Mouse (Mus musculus) kidney, embryonic 14.5 days (tissue): ENCODE measurements around the gene Gja5. TPM values are rescaled to one million over a fixed set of nuclear protein-coding genes. Genes with fewer than 3 reads are reported as not detected.
A peak's percentile ranks its signal among the peaks of the same experiment; 100 is the strongest.

Experiments used
- ATAC-seq: fragments of 200-750 bp; cut with Nextera tagmentation; 2 replicates; pipeline ENCODE4 v1.8.0; 2017; ENCODE audit warnings: moderate number of reproducible peaks, mild to moderate bottlenecking, moderate TSS enrichment, moderate library complexity; ENCODE audit not compliant: low FRiP score, low TSS enrichment
- H3K27ac ChIP-seq: fragments of 300-500 bp; sonication (generic); 2 replicates; pipeline ENCODE4 v1.5.1; 2014; ENCODE audit warnings: low read depth, mild to moderate bottlenecking, low read length, moderate library complexity, mixed read lengths
- H3K27me3 ChIP-seq: fragments of 300-500 bp; sonication (generic); 2 replicates; pipeline ENCODE4 v1.6.1; 2014; ENCODE audit warnings: mild to moderate bottlenecking, low read length; ENCODE audit not compliant: control insufficient read depth, insufficient read depth
- H3K36me3 ChIP-seq: fragments of 300-500 bp; sonication (generic); 2 replicates; pipeline ENCODE4 v1.6.1; 2014; ENCODE audit warnings: low read length, mixed read lengths; ENCODE audit not compliant: control insufficient read depth, insufficient read depth
- H3K4me1 ChIP-seq: fragments of 300-500 bp; sonication (generic); 2 replicates; pipeline ENCODE4 v1.6.1; 2014; ENCODE audit warnings: low read length, mixed read lengths; ENCODE audit not compliant: control insufficient read depth, insufficient read depth
- H3K4me2 ChIP-seq: fragments of 300-500 bp; sonication (generic); replicated peaks from 2 replicates; pipeline ENCODE4 v1.6.1; 2014; ENCODE audit warnings: low read depth, mild to moderate bottlenecking, low read length
- H3K4me3 ChIP-seq: fragments of 300-500 bp; sonication (generic); 2 replicates; pipeline ENCODE4 v1.5.1; 2014; ENCODE audit warnings: mild to moderate bottlenecking, low read length
- H3K9ac ChIP-seq: fragments of 300-500 bp; sonication (generic); 2 replicates; pipeline ENCODE4 v1.6.1; 2014; ENCODE audit warnings: low read depth, mild to moderate bottlenecking, low read length, moderate library complexity
- H3K9me3 ChIP-seq: fragments of 300-500 bp; sonication (generic); 2 replicates; pipeline ENCODE4 v1.6.1; 2016; ENCODE audit warnings: low read length; ENCODE audit not compliant: control insufficient read depth
- WGBS: fragments of 180-500 bp; shearing (Covaris S2); extraction: QIAGEN DNeasy Blood & Tissue Kit; methylation state at CpG from one replicate; pipeline ENCODE4 v1.1.7; 2014; 5-methylcytosine and 5-hydroxymethylcytosine counted together
- polyA plus RNA-seq: library from polyadenylated mRNA; unstranded; fragments of >200 nt; fragmentation: Nextera tagmentation; extraction: Ambion mirVana; gene quantifications from 2 replicates; pipeline ENCODE4 v1.2.1, GENCODE M21; 2014

Gja5 gene
- polyA plus RNA-seq, 1 experiment from 2014 or later = 5.6 TPM

- Histone ChIP-seq H3K4me1 (no peaks in the 10 kb centered on the region), H3K9ac (no peak overlapping the region), H3K9me3 (peaks cover 3% of the 10 kb centered on the region; the same call in 1 of the 2 replicates), H3K4me2 (no peak overlapping the region), H3K36me3 (no peaks in the 10 kb centered on the region), H3K4me3 (no peak overlapping the region), H3K27ac (no peak overlapping the region), H3K27me3 (no peaks in the 10 kb centered on the region)
- no peak for ATAC-seq
- 56% methylated on average over 12 of the region's 12 CpGs for WGBS
Observed at GRCm38 (mm10) chr3:97118313-97118712, 213.8 kb downstream of the Gja5 start.

DNA sequence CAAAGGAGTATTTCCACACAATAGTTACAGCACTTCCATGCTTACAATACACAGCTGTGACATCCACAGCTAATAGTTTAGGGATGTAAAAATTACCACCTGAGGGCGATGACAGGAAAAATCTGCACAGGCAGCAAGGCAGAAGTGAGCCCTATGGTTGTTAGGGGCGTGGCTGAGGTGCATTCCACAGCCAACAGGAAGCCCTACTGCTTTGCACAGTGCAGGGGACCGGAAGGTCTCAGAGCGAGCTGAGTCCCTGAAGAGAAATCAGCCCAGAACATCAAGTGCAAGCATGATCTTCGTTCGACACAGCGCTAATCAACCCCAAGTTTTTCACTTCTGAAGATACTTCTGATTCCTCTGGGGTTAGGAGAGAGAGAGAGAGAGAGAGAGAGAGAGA is 219.7 kb downstream of the Gja5 start:
- no peaks in the 10 kb centered on the region for H3K9me3 ChIP-seq
- H3K9ac ChIP-seq = no peak overlapping the region
- H3K27me3 ChIP-seq = no peaks in the 10 kb centered on the region
- no peaks in the 10 kb centered on the region for H3K4me1 ChIP-seq
- no peaks in the 10 kb centered on the region for H3K36me3 ChIP-seq
- H3K4me3 ChIP-seq = no peak overlapping the region
- WGBS = 56% methylated on average over 7 of the region's 7 CpGs
- H3K27ac ChIP-seq = no peak overlapping the region
- H3K4me2 ChIP-seq = no peak overlapping the region
- ATAC-seq = 0 out of 2 replicates have a peak, but pooled peaks have one; percentile 62

Other genes with a start within 250 kb of the Gja5 start
- 0.33 and 0.37 TPM in 2 replicates for gene Ankrd35, start 234.6 kb upstream of the Gja5 start, polyA plus RNA-seq
- 36.5 and 55.7 TPM in 2 replicates for gene Pias3, start 208.3 kb upstream of the Gja5 start, polyA plus RNA-seq
- 10.4 and 10.8 TPM in 2 replicates for gene Nudt17, start 196.1 kb upstream of the Gja5 start, polyA plus RNA-seq
- gene Polr3c, start 177.1 kb upstream of the Gja5 start, polyA plus RNA-seq = 30.3 and 38.5 TPM in 2 replicates
- 49.6 and 72.1 TPM in 2 replicates for gene Rnf115, start 177.0 kb upstream of the Gja5 start, polyA plus RNA-seq
- gene Pdzk1, start 75.4 kb upstream of the Gja5 start, polyA plus RNA-seq = 36.0 and 63.3 TPM in 2 replicates
- 0.08 and 0.17 TPM in 2 replicates for gene Cd160, start 75.3 kb upstream of the Gja5 start, polyA plus RNA-seq
- 47.3 and 50.9 TPM in 2 replicates for gene Gpr89, start 653 bp downstream of the Gja5 start, polyA plus RNA-seq
- gene Gja8, start 21.3 kb downstream of the Gja5 start, polyA plus RNA-seq = 0.16 and 0.20 TPM in 2 replicates